Comparison of ENCODE assay signal across 8 mouse cellular contexts in the genomic region with DNA sequence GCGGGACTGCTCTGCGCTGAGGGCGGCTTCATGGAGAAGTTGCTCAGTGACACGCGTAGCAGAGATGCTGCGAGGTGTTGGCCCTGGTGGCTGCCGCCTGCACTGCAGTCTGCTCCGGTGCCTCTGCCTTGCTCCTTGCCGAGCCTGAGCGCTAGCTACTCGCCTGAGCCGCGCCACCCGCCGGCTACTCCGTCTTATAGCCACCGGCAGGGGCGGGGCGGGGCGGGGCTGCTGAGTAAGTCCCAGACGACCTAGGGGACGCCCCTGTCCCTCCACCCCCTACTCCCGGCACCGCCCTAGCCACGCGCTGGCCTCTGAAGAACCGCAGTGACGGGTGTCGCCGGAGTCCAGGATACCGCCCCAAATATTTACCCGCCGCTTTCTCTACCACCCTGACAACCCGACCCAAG. TPM values are rescaled to one million over a fixed set of nuclear protein-coding genes. Genes with fewer than 3 reads are reported as not detected.
DNase-seq lines count a peak whose midpoint lies in the region; ATAC-seq lines count a peak whose summit lies in the region.

A gene (minus strand): TSS at position 180 of the 410 bp plus-strand sequence.

- peak; percentile 85 for ATAC-seq in erythroid progenitor cell, adult 5-6 weeks (replicated peaks; ENCODE audit: low FRiP score, poor library complexity, severe bottlenecking)
- peak; percentile 97 for ATAC-seq in heart, embryonic 12.5 days (ENCODE audit: insufficient number of reproducible peaks, low FRiP score)
- peak; percentile 97 for ATAC-seq in kidney, embryonic 16.5 days (ENCODE audit: low FRiP score, low TSS enrichment)

- H3K27ac ChIP-seq in brown adipose tissue, adult 24 weeks (replicated peaks; ENCODE audit: low read depth, low read length): peak within 1 kb of the TSS; percentile 94
- no peak within 1 kb of the TSS for H3K27ac ChIP-seq in heart, embryonic 12.5 days (ENCODE audit: poor library complexity, severe bottlenecking)
- no peak within 1 kb of the TSS for H3K27ac ChIP-seq in kidney, embryonic 16.5 days (ENCODE audit: low read length)

- WGBS in heart, embryonic 12.5 days: under 1% methylated on average over 34 of the region's 34 CpGs
- WGBS in kidney, embryonic 16.5 days: under 1% methylated on average over 34 of the region's 34 CpGs

- H3K4me2 ChIP-seq in heart, embryonic 12.5 days: peak within 1 kb of the TSS; percentile 99
- peak within 1 kb of the TSS; percentile 86 for H3K4me2 ChIP-seq in kidney, embryonic 16.5 days (replicated peaks; ENCODE audit: low read depth, low read length)

- DNase-seq in CD4-positive helper T cell, adult 2 months (ENCODE audit: low read depth, low spot score): peak; percentile 99
- peak; percentile 99 for DNase-seq in liver
- DNase-seq in monocyte, adult 2 months (ENCODE audit: low read depth in 1 of 2, low spot score in 2 of 2): peak; percentile 95 to 97
- peak; percentile 99 for DNase-seq in spleen, postnatal 14 days (ENCODE audit: low spot score in 2 of 2)

- peak within 1 kb of the TSS; percentile 85 for H3K4me3 ChIP-seq in brown adipose tissue, adult 24 weeks (ENCODE audit: insufficient read depth, low read depth, low read length)
- peak within 1 kb of the TSS; percentile 57 for H3K4me3 ChIP-seq in heart, embryonic 12.5 days
- peak within 1 kb of the TSS; percentile 54 for H3K4me3 ChIP-seq in kidney, embryonic 16.5 days (ENCODE audit: low read length)

- H3K9me3 ChIP-seq in heart, embryonic 12.5 days (replicated peaks): no peaks in the 10 kb centered on the region
- H3K9me3 ChIP-seq in kidney, embryonic 16.5 days (ENCODE audit: low read length): no peaks in the 10 kb centered on the region

- no peaks in the 10 kb centered on the region for H3K36me3 ChIP-seq in heart, embryonic 12.5 days
- no peaks in the 10 kb centered on the region for H3K36me3 ChIP-seq in kidney, embryonic 16.5 days (ENCODE audit: insufficient read depth, low read length)

- peaks cover 31% of the 10 kb centered on the region for H3K27me3 ChIP-seq in heart, embryonic 12.5 days (replicated peaks)
- peaks cover 8% of the 10 kb centered on the region; the same call in 1 of the 2 replicates for H3K27me3 ChIP-seq in kidney, embryonic 16.5 days (ENCODE audit: insufficient read depth, low read length)

- H3K4me1 ChIP-seq in brown adipose tissue, adult 24 weeks (ENCODE audit: control insufficient read depth, insufficient read depth, insufficient read length, low read length): no peaks in the 10 kb centered on the region
- H3K4me1 ChIP-seq in heart, embryonic 12.5 days (replicated peaks): peaks cover 31% of the 10 kb centered on the region
- H3K4me1 ChIP-seq in kidney, embryonic 16.5 days (ENCODE audit: insufficient read depth, low read length): peaks cover 9% of the 10 kb centered on the region

- peak within 1 kb of the TSS; percentile 67 for H3K9ac ChIP-seq in heart, embryonic 12.5 days
- peak within 1 kb of the TSS; percentile 61 for H3K9ac ChIP-seq in kidney, embryonic 16.5 days (replicated peaks; ENCODE audit: low read length)

RNA-seq across cellular contexts. Expression of the gene that starts here (rescaled TPM):
- 325 and 446 TPM in 2 replicates for polyA plus RNA-seq in brown adipose tissue, adult 24 weeks (2012; ENCODE audit: insufficient read depth, insufficient read length, missing spikeins)
- 138 and 211 TPM in 2 replicates for total RNA-seq in erythroid progenitor cell, adult 5-6 weeks (2015; ENCODE audit: low replicate concordance)
- 175 and 244 TPM in 2 replicates for total RNA-seq in erythroid progenitor cell, adult 5-6 weeks (2017; ENCODE audit: low replicate concordance)
- polyA plus RNA-seq in heart, embryonic 12.5 days (2016; fragmentation: Nextera tagmentation; extraction: Ambion mirVana): 9.3 and 11.6 TPM in 2 replicates
- 29.7 and 35.7 TPM in 2 replicates for polyA plus RNA-seq in kidney, embryonic 16.5 days (2015; fragmentation: Nextera tagmentation; extraction: Ambion mirVana)
